Mouse (Mus musculus): Measurements from ENCODE around the gene Tex9.

Tex9 gene

DNA sequence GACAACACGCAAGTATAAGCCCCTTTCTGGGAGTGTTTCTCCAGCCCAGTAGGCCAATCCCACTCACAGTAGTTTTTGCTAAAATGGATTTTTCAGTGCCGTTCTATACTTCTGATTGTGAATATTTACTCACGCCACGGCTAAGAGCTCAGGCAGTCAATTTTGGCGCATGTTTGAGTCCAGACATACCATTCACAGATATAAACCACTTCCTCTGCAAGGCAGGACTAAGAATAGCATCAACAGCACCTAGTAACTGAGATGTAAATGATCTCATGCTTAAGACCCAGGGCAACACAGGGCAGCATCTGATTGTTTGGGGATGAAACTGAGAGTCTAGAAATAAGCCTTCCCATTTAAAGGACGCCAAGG lies at the start of gene Tex9:
Gene Tex9 (minus strand): TSS at position 19 of the 372 bp plus-strand sequence.
- DNase-seq (ENCODE audit: low read depth): no peak

DNA sequence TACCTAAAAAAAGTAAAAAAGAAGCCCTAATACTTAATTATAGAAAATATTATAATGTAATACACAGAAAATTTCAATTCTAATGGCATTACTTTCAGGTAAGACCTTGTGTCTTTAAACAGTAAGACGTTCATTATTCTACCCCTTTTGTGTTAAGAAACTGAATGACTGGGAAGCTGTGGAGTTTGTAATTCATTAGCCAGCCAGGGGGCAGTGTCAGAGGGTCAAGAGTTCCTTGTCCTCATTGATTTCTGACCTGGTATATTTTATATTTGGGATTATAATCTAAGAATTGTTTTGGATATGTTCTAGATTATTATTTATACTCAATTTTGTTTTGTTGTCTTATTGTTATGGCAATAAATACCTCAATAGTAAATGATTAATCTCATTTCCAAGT lies 45.1 kb upstream of the Tex9 start:
- DNase-seq (ENCODE audit: low read depth): no peak

DNA sequence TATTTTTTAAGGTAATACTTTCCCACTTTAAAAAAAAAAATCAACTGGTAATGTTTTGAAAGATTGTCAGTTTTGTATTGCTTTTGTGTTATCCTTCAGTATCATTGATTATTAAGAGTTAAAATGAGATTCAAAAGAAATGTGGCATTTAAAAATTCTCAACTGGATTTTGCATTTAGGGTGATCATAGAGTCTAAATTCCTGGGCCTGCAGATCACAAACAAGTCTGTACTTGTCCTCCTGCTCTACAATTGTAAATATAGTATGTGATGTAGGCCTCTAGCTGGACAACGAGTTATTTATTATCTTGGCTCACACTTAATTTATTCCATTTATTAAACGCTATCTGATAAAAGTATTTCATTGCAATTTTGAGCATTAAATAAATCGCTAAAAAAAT lies 43.4 kb upstream of the Tex9 start:
- no peak for DNase-seq (ENCODE audit: low read depth)

DNA sequence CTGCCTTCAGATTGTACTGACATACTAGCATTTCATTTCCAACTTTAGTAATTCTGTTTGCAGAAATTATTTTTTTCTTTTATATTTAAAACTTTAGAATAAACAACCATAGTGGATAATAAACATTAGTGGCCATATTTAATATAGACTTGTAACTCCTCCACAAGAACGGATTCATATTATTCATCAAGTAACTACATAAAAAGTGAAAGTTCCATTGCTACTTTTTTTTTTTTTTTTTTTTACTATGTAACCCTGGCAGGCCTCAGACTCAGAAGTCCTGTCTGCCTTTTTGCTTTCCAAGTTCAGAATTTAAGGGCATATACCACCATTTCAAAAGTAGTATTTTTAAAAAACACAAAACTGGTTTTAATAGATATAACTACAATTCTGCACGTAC lies 43.0 kb upstream of the Tex9 start:
- DNase-seq (ENCODE audit: low read depth): no peak

DNA sequence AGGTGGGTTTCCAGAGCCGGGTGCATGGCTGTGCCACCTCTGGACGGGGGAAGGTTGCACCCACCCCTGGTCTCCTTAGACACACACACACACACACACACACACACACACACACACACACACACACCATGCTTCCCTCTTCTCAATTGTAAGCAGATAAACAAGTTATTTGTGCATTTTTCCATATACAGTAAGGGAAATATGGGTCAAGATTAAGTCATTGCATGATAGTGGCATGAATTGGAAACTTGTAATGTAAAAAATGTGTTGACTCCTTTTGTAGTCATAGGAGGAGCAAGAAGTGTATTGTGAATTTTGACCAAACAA lies 41.0 kb upstream of the Tex9 start:
- DNase-seq (ENCODE audit: low read depth): no peak

DNA sequence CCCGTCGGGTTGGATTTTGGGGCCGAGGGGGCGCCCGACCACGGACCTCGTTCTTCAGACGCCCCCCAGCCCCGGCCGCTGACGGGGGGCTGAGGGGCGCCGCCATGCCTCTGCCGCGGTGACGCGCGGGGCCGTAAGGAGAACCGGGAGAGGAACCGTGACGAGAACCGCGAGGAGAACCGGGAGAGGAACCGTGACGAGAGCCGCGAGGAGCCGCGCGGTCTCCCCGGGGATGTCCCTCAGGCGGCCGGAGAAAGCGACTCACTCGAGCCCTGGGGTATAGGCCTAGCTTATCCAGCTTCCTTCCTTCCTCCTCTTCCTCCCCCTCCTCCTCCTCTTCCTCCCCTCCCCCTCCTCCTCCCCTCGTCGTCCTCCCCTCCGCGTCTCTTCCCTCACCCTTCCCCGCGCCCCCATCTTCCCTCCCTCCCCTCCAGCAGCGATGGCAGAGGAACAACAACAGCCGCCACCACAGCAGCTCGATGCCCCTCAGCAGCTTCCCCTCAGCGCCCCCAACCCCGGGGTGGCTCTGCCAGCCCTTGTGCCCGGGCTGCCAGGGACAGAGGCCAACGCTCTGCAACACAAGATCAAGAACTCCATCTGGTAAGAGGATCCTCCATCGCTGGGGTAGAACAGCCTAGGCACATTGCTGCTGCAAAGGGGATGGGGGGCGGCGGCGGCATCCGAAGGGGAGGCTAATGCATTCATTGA lies 40.5 kb upstream of the Tex9 start:
- peak; percentile 42 for DNase-seq (ENCODE audit: low read depth)

DNA sequence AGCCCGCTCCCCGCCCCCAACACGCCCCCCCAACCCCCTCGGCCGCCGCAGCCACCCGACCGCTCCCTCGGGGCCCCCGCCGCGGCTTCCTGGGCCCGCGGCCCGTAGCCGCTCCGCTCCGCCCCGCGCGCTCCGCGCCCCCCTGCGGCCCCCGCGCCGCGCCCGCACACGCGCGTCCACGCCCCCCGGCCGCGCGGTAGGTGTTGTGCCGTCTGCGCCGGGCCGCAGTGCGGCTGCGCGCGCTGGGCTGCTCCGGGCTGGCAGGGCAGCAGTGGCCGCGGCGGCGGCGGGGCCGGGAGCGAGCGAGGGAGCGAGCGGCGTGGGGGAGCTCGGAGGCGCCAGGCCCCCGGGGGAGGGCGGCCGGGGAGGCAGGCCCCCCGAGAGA lies 40.0 kb upstream of the Tex9 start, which contains the start of gene Rfx7:
Gene Rfx7 (plus strand): TSS at position 245 of the 385 bp plus-strand sequence.
- DNase-seq (ENCODE audit: low read depth): peak; percentile 86

DNA sequence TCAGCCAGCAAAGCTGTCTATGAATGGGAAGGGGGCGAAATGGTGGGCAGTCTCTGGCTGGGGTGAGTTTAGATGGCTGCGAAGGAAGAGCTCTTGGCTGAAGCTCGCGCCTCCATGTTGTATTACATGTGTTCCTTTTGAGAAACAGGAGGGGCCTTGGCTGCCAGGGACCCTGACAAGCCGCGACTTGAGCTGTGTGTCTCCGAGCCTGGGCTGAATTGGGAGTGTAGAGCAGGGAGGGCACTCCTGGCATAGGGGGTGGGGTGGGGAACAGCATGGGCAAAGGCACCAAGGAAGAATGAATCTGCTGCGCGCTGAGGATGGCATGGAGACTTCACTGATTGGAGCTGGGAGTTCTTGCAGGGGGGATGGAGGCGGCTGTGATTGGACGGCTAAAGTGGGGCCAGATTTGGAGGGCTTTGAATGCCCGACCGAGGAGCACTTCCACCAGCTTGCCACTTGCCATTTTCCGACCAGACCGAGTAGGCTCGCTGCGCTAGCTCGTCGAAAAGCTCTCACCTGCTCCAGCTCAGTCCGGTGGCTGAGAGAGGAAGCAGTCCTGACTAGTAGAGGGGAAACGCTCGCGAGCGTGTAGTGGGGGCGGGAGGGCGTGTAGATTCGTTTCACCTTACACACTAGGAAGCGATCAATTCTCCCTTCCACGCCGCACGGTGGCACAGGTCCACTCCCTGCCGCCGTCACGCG lies 39.4 kb upstream of the Tex9 start:
- peak; percentile 81 for DNase-seq (ENCODE audit: low read depth)

DNA sequence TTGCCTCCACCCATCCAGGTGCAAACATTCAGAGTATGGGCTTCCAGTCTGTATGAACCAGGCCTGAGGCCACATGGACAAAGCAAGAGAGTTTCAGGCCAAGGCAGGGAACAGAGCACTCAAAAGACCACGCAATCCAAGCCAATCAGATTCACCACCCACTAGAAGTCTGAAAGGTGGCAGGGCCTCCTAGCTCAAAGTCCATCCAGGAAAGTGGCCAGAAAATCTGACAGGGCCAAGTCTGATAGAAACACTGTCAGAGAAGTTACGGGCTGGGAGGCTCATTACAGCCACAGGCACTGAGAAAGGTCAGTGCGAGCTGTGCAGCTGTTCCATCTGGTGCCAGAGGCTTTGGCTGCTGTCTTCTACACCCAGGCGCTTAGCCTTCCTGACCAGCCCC lies 38.8 kb upstream of the Tex9 start:
- DNase-seq (ENCODE audit: low read depth): peak; percentile 37

DNA sequence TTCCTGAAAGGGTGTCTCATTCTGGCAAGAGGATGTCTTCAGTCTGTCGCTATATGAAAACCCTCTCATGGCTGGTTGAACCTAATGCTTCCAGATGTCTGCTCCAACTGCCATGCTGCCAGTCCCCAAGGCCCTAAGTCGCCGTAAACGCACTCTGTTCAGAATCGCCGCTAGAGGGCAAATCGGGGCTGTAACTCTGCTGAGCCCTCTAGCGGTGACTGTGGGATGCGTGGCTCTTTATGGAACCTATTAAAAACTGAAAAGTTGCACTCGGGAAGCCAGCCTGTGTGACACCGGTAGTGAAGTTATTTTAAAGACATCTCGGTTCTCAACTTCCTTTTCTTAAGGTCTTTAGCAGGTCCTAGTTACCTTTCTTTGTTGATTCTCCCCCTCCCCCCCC lies 38.2 kb upstream of the Tex9 start:
- peak; percentile 94 for DNase-seq (ENCODE audit: low read depth)

DNA sequence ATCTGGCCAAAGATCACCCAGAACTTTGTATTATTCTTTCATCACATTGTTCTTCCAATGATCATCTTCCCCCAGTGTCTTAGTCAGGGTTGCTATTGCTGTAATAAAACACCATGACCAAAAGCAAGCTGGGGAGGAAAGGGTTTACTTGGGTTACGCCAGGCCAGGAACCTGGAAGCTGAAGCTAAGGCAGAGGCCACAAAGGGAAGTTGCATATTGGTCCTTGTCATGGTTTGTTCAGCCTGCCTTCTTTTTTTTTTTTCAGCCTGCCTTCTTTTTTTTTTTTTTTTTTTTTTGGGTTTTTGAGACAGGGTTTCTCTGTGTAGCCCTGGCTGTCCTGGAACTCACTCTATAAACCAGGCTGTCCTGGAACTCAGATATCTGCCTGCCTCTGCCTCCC lies 34.1 kb upstream of the Tex9 start:
- no peak for DNase-seq (ENCODE audit: low read depth)

DNA sequence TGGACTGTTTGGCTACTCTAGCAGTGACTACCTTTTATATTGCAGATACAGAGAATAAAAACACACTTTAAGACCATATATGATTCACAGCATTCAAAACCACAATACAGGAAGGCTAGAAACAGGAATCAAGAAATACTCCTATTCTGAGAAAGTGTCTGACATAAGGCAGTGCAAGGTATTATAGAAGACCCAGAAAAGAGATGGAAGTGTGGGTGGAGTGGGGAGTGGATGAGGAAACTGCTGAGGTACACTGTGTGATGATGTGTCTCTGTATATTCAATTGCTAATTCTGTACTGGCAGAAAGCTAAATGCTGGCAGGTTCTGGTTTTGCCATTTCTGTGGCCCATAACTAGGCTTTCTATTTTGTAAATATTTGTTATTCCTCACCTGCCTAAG lies 28.8 kb upstream of the Tex9 start:
- no peak for DNase-seq (ENCODE audit: low read depth)

DNA sequence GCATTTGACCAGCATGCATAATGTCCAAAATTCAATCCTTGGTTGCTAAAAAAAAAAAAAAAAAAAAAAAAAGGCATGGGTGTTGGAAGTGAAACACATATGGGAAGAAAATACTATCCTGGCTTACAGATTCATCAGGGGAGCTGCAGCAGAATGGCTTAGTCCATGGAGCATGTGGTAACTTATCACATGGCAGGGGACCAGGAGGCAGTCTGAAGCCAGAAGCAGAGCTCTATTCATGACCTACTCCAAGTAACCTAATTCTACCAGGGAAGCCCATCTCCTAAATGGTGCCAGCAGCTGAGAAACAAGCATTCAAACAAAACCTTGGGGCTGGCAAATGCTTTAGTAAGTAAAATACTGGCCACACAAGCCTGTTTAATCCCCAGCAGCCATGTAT lies 27.2 kb upstream of the Tex9 start:
- peak; percentile 30 for DNase-seq (ENCODE audit: low read depth)

DNA sequence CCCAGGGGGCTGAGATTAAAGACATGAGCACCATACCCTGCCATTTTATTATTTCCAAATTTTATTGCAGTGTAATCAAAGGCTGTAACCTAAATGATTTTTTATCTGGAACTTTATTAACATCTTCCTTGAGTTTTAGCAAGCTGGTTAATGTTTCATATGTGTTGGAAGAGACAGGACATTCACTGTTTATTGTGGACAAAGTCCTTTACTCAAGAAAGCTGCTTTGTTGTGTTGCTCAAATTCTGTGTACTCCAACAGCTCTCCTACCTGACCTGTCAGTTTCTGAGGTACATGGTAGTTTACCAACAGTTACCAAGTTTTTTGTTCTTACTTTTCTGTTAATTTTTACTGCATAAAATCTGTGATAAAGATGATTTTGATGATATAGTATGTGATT lies 23.4 kb upstream of the Tex9 start:
- no peak for DNase-seq (ENCODE audit: low read depth)

DNA sequence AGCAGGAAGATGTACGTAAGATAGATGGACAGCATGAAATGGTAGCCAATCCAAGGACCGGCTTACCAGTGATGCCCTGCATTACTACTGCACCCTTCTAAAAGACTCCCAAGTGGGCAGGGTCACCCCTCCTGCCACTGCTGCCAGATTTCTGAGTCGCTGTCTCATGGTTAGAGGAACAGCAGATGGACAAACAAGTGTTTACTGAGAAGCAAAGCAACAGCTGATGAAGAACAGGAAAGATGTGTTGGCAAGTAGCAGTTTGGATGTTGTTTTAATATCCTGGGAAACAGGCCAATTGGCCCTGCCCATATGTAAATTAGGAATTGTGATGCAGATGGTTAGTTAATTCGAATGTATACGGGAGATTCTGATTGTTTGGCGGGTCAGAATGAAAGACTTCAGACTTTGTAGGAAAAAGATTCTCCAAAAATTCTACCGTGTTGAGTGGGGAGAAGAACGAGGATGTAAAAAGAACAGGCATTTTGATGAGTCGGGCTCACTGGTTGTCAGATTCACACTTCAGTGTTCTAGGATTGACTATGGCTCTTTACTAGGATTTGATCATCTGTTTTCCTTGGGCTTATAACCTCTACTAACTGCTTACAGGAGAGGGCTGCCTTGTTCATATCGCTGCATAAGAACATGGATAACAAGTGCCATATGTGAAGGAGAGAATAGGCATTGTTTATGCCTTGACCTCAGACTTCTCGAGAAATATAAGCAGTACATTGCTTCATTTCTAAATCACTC lies 20.4 kb upstream of the Tex9 start:
- DNase-seq (ENCODE audit: low read depth): no peak

DNA sequence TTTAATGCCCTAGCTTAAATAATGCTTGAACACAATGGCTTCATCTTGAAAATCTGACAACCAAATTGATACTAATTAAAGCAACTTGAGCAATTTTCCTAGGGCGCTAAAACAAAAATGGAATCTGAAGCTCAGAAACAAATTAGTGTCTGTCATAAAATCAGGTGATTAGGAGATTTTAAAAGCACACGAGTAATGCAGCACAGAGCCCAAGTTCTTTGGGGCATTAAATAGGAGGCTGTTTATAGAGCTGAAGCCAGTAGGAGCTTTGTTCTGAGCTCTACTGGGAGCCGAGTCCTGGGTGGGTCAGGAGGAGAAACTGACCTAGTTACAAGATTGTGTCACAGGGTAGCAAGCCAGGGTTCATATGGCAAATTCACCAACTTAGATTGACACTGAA lies 5.2 kb upstream of the Tex9 start:
- no peak for DNase-seq (ENCODE audit: low read depth)

DNA sequence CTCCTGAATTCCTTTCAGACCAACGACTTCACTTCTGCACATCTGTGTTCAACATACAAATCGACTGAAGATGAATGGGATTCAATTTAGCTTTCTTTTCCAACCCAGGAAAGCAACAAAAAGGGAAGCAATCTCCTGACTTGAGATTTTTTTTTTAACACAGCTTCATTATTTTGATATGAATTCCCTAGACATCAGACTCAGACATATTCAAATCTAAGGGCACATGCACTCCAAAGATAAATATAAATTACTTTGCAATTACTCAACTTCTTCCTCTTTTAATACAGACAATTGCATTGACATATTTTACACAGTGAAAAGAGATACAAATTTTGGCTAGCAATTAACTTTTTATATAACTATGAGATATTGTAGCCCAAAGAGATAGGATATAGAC lies 4.7 kb upstream of the Tex9 start:
- no peak for DNase-seq (ENCODE audit: low read depth)

DNA sequence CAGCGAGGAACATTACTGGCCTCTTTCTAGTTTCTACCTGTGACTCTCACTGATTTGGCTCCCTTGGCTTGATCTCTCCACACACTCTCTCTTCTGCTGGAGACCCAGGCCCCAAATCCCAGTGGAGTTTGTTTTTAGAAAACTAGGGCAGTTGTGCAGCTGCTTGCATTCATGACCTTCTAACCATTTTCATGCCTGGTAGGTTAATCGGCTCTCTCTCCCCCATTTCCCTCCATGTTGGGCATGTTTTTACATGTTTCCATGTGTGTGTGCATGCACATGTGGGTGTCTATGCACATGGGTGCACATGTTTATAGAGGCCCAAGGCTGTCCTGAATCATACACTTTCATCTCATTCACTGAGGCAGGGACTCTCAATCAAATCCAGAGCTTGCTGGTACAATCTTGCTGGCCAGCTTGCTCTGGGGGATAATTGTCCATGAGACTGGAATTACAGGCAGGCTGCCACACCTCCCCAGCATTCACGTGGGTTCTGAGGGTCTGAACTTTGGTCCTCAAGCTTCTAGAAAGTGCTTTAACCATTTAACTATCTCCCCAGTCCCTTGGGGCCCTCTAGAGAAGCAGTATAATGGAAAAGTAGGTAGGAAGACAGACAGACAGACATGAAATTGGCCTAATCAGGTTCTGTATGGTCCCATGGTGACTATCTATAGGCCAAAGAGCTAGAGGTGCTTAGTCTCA lies 2.1 kb upstream of the Tex9 start:
- no peak for DNase-seq (ENCODE audit: low read depth)

DNA sequence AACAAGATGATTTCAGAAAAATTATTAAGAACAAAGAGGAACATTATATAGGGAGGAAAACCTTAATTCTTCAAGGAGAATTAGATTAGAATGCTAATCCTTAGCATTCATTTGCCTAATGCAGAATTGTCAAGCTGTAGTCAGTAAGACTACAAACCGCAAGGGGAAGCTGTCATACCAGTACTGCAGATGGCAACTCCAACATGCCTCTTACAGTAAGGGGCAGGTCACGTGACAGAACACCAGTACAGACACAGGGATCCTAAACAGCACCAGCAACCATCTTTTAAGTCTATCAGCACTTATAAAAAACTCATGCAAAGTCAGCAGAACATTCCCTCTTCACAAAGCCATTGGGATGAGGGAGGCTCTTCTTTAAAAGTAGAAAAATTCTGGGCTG lies 1.5 kb upstream of the Tex9 start:
- DNase-seq (ENCODE audit: low read depth): no peak

DNA sequence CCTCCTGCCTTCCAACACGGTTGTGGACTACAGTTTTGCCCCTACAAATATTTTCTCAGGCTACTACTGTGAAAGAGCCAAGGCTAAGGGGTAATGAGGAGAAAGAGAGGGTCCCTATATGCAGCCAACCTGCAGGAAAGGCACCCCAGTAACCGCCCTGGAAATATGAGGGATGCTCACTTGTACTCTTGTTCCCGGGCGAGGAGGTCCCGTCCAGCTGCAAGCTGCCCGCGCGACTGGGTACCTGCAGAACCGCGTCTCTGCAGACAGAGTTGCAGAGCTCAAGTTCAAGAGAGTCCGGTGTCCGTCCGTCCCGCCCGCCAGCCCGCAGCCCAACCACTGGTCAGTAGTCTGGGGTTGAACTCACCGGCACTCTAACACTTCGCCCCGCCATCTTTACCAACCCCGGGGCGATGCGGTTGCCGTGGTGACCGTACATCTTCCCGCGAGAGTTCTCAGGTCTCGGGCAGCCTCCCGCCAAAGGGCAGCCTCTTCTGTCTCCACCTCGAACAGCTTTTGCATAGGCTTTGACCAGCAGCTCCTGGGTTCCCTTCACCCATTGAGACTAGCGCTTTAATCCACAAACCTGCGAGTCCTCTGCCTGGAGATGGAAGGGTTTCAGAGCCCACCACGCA lies 336 bp downstream of the Tex9 start:
- peak; percentile 94 for DNase-seq (ENCODE audit: low read depth)

DNA sequence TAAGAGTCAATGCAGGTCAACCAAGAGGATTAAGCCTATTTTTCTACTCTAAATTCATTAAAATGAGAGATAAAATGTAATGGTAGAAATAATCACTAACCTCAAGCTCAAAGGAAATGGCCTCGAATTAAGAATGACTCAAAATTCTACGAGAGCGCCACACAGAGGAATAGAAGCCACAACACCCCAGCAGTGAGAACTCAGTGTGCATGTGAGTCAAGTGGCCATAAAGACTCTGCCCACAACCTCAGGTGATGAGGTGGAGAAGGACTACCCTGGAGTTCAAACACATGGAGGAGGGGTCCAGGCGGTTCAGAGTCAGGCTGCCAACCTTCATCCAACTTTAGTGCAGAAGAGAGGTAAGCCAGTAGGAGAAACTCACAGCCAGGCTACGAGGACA lies 2.9 kb downstream of the Tex9 start:
- no peak for DNase-seq (ENCODE audit: low read depth)

DNA sequence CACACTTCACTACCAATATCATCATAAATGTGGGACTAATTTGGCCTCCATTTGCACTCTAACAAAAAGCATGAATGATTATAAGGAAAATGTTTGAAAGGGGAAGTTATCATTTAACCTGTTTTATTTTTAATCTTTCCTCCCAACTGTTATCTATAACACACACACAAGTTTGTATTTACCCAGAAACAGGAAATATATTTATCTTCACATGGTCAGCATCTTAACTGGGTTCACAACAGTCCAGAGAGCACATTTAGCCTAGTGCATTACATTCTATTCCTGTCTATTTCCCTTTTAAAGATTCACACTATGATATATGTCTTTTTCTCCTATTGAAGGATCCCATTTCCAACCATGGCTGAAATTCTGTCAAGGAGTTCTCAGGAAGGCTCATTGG lies 3.5 kb downstream of the Tex9 start:
- no peak for DNase-seq (ENCODE audit: low read depth)

All from NIH3T3 (cell line).